Mouse (Mus musculus) stomach, embryonic 14.5 days (tissue): ENCODE results near the gene Cmtm8. TPM values are rescaled to one million over a fixed set of nuclear protein-coding genes. Genes with fewer than 3 reads are reported as not detected.

Source experiments
- ATAC-seq: fragments of 200-750 bp; cut with Nextera tagmentation; 2 replicates; pipeline ENCODE4 v1.8.0; 2017; ENCODE audit warnings: low read depth, moderate TSS enrichment; ENCODE audit not compliant: insufficient number of reproducible peaks, insufficient read depth, low FRiP score
- H3K27ac ChIP-seq: fragments of 300-500 bp; sonication (generic); 2 replicates; pipeline ENCODE4 v1.5.1; 2014; ENCODE audit warnings: mild to moderate bottlenecking, low read length, moderate library complexity, mixed read lengths
- H3K27me3 ChIP-seq: fragments of 300-500 bp; sonication (generic); 2 replicates; pipeline ENCODE4 v1.6.1; 2014; ENCODE audit warnings: low read length, control low read depth, mixed read lengths; ENCODE audit not compliant: control insufficient read depth, insufficient read depth
- H3K36me3 ChIP-seq: fragments of 300-500 bp; sonication (generic); 2 replicates; pipeline ENCODE4 v1.6.1; 2014; ENCODE audit warnings: mild to moderate bottlenecking, control low read depth, low read length, moderate library complexity, mixed read lengths; ENCODE audit not compliant: control insufficient read depth, insufficient read depth
- H3K4me1 ChIP-seq: fragments of 300-500 bp; sonication (generic); 2 replicates; pipeline ENCODE4 v1.6.1; 2014; ENCODE audit warnings: low read length, control low read depth, mixed read lengths; ENCODE audit not compliant: control insufficient read depth, insufficient read depth
- H3K4me2 ChIP-seq: fragments of 300-500 bp; sonication (generic); replicated peaks from 2 replicates; pipeline ENCODE4 v1.6.1; 2014; ENCODE audit warnings: low read depth, low read length, control low read depth
- H3K4me3 ChIP-seq: fragments of 300-500 bp; sonication (generic); 2 replicates; pipeline ENCODE4 v1.5.1; 2014; ENCODE audit warnings: low read depth, low read length, control low read depth
- H3K9ac ChIP-seq: fragments of 300-500 bp; sonication (generic); replicated peaks from 2 replicates; pipeline ENCODE4 v1.6.1; 2014; ENCODE audit warnings: low read depth, mild to moderate bottlenecking, control low read depth, low read length, moderate library complexity, mixed read lengths
- H3K9me3 ChIP-seq: fragments of 300-500 bp; sonication (generic); 2 replicates; pipeline ENCODE4 v1.6.1; 2016; ENCODE audit warnings: low read depth, low read length, control low read depth; ENCODE audit not compliant: control insufficient read depth
- WGBS: fragments of 180-500 bp; shearing (Covaris S2); extraction: QIAGEN DNeasy Blood & Tissue Kit; methylation state at CpG from one replicate; pipeline ENCODE4 v1.1.7; 2014; 5-methylcytosine and 5-hydroxymethylcytosine counted together
- polyA plus RNA-seq: library from polyadenylated mRNA; unstranded; fragments of >200 nt; fragmentation: Nextera tagmentation; extraction: Ambion mirVana; gene quantifications from 2 replicates; pipeline ENCODE4 v1.2.1, GENCODE M21; 2014

The Cmtm8 gene
- polyA plus RNA-seq, 1 experiment from 2014 or later = 54.3 TPM

DNA sequence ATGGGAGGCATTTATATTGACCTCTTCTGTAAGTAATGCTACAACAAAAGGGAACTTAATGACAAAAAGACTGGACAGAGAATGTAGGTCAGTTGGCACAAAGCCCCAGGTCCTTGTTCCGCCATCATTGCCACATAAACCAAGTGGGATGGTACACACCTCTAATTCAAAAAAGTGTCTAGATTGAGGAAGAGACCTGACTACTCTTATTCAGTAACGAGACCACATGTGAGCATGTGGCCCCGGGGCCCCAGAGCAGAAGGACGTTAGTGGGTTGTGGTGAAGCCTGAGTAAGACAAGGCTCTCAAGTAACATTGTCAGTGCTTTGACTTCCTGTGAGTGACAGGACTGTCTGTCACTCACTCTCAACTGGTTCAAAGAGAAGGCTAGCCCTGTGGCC lies 73.7 kb downstream of the Cmtm8 start:
- Histone ChIP-seq H3K9me3 (no peaks in the 10 kb centered on the region), H3K4me2 (no peak overlapping the region), H3K4me3 (no peak overlapping the region), H3K27ac (no peak overlapping the region), H3K4me1 (no peaks in the 10 kb centered on the region), H3K27me3 (no peaks in the 10 kb centered on the region), H3K9ac (no peak overlapping the region), H3K36me3 (no peaks in the 10 kb centered on the region; the same call in 1 of the 2 replicates)
- WGBS = 90% methylated on average over 4 of the region's 4 CpGs
- ATAC-seq = no peak

DNA sequence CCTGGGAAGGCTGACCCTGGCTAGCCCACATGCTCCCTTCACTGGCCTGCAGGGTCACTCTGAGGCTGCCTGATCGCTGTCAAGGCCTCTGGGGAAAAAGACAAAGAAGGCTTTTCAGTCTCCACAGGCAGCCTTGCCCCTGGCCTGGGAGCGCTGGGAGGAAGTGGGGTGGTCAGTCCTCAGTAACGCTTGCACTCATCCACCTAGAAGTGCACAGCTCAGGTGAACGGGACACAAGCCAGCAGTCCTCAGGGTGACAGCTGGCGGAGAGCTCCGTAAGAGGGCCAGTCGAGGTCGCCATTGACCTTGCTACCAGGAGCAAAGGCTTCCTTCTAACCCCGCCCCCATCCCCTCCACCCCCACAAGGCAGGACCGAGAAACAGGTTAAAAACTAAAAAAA lies 75.9 kb downstream of the Cmtm8 start:
- no peak overlapping the region for H3K9ac ChIP-seq
- H3K27me3 ChIP-seq = no peaks in the 10 kb centered on the region
- no peaks in the 10 kb centered on the region; the same call in 1 of the 2 replicates for H3K36me3 ChIP-seq
- ATAC-seq = no peak
- no peak overlapping the region for H3K4me3 ChIP-seq
- WGBS = 60% methylated on average over 10 of the region's 10 CpGs
- H3K27ac ChIP-seq = no peak overlapping the region
- no peak overlapping the region for H3K4me2 ChIP-seq
- no peaks in the 10 kb centered on the region for H3K9me3 ChIP-seq
- no peaks in the 10 kb centered on the region for H3K4me1 ChIP-seq

DNA sequence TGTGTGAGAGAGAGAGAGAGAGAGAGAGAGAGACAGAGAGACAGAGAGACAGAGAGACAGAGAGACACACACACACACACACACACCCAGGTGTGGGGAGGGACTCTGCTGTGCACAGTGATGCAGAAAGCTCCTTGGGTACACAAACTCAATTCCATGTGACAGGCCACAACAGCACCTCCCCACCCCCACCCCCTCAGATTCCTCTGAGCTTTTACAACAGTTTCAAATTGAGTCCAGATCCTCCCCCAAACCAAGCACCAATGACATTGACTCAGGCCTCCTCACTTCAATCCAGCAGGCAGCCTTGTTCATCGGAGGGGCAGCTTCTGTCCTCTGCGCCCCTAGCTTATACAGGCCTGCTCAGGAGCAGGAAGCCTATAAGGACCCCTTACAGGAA lies 76.4 kb downstream of the Cmtm8 start:
- no peak for ATAC-seq
- H3K4me1 ChIP-seq = no peaks in the 10 kb centered on the region
- no peak overlapping the region for H3K4me2 ChIP-seq
- H3K4me3 ChIP-seq = no peak overlapping the region
- H3K9ac ChIP-seq = no peak overlapping the region
- 83% methylated on average over 2 of the region's 2 CpGs for whole genome bisulfite sequencing
- H3K36me3 ChIP-seq = no peaks in the 10 kb centered on the region; the same call in 1 of the 2 replicates
- no peak overlapping the region for H3K27ac ChIP-seq
- H3K9me3 ChIP-seq = no peaks in the 10 kb centered on the region
- H3K27me3 ChIP-seq = no peaks in the 10 kb centered on the region

DNA sequence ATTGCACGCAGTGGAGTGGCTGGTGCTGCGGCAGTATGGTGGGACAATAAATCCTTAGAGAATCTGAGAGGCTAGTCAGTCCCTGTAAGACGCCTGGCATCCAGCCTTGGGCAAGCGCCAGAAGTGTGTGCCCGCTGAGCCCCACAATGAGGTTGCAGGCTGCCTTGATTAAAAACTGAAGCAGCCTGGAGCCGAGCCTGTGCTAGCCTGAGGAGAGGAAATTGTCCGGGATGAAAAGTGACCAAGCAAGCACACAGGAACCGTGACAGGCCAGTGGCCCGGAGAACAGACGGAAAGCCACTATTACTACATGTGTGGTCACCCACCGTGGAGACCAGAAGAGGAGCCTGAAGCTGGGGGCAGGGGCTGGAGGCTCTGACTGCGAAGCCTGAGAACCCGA lies 76.9 kb downstream of the Cmtm8 start:
- Histone ChIP-seq H3K9me3 (no peaks in the 10 kb centered on the region), H3K36me3 (no peaks in the 10 kb centered on the region; the same call in 1 of the 2 replicates), H3K4me2 (no peak overlapping the region), H3K4me3 (no peak overlapping the region), H3K27ac (no peak overlapping the region), H3K27me3 (no peaks in the 10 kb centered on the region), H3K9ac (no peak overlapping the region), H3K4me1 (no peaks in the 10 kb centered on the region)
- ATAC-seq = no peak
- WGBS = 83% methylated on average over 13 of the region's 13 CpGs

DNA sequence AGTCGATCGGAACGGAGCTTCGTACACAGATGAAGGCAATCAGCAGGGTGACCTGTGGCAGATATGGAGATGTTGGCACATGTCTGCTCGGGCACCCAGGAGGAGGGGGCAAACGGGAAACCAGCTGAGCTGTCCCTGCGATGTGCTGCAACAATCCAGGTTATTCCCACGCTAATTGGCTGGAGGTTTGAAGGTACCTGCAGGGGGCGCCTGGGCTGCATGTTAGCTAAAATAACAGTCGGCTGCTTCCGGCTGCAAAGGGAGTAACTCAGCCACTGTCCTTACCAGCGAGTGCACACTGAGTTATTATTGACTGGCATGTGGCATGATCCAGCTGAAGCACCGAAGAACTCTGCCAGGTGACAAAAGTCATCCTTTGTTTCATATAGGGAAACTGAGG lies 80.6 kb downstream of the Cmtm8 start:
- Histone ChIP-seq H3K27me3 (no peaks in the 10 kb centered on the region), H3K4me1 (no peaks in the 10 kb centered on the region), H3K9me3 (no peaks in the 10 kb centered on the region), H3K27ac (no peak overlapping the region), H3K9ac (no peak overlapping the region), H3K4me3 (no peak overlapping the region), H3K4me2 (no peak overlapping the region), H3K36me3 (peaks cover 15% of the 10 kb centered on the region; the same call in 1 of the 2 replicates)
- ATAC-seq = no peak
- WGBS = 64% methylated on average over 13 of the region's 13 CpGs

DNA sequence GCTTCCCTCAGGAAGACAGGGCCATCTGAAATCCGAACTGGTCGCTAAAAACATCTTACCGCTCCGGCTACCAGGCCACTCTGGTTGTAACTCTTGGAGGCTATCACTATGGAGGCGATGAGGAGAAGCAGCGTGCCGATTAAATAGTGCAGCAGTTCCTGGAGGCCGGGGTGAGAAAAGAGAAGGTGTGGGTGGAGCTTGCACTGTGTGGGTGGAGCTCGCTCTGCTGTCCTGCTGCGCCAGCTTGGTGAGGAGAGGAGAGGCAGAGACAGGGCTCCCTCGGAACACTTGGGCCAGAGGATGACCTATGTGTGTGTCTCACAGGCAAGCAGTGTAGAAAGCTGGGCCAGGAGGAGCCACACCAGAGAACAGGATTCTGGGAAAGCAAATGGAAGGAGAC lies 82.1 kb downstream of the Cmtm8 start:
- no peak for ATAC-seq
- H3K9me3 ChIP-seq = no peaks in the 10 kb centered on the region
- H3K27me3 ChIP-seq = no peaks in the 10 kb centered on the region
- H3K4me1 ChIP-seq = no peaks in the 10 kb centered on the region
- H3K4me3 ChIP-seq = no peak overlapping the region
- 67% methylated on average over 11 of the region's 11 CpGs for WGBS
- H3K36me3 ChIP-seq = peaks cover 18% of the 10 kb centered on the region
- no peak overlapping the region for H3K27ac ChIP-seq
- H3K4me2 ChIP-seq = no peak overlapping the region
- H3K9ac ChIP-seq = no peak overlapping the region

DNA sequence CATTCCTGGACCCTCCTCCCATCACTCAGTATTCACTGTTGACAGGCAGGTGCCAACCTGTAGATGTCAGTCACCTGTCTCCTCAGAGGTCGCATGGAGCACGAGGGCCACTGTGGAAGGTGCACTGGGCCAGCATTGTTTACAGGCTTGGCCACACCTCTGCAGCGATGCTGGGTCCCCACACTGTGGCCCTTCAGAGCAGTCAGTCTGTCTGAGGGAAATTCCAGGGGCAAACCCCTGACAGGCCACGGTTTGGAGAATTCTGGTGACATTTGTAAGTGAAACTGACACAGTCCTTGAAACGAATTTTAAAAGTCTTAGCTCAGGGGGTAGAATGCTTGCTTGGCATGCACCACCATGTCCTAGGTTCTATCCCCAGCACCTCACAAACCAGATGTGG lies 83.6 kb downstream of the Cmtm8 start:
- no peaks in the 10 kb centered on the region for H3K9me3 ChIP-seq
- H3K27me3 ChIP-seq = no peaks in the 10 kb centered on the region
- WGBS = 80% methylated on average over 5 of the region's 5 CpGs
- no peak overlapping the region for H3K9ac ChIP-seq
- H3K27ac ChIP-seq = no peak overlapping the region
- H3K4me1 ChIP-seq = no peaks in the 10 kb centered on the region
- no peak for ATAC-seq
- no peak overlapping the region for H3K4me2 ChIP-seq
- H3K36me3 ChIP-seq = peaks cover 21% of the 10 kb centered on the region
- H3K4me3 ChIP-seq = no peak overlapping the region

DNA sequence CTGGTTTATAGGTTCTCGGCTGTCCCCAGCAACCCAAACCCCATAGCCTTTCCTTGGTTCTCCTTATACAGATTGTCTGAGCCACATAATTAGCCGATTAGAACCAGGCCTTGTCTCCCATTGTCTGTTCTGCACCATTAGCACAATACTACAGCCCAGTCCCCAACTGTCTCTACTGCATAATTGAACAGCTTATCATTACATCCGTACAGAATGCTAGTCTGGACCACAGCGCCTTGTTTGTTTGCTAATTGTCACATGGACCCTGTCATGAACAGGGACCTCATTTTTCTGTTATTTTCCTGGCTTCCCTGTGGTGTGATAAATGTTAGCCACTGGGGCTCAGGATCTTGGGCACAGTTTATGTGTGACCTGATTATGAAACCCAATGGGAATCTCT lies 84.1 kb downstream of the Cmtm8 start:
- no peaks in the 10 kb centered on the region for H3K4me1 ChIP-seq
- 89% methylated on average over 4 of the region's 4 CpGs for WGBS
- H3K36me3 ChIP-seq = peaks cover 21% of the 10 kb centered on the region
- H3K9ac ChIP-seq = no peak overlapping the region
- ATAC-seq = no peak
- no peak overlapping the region for H3K4me3 ChIP-seq
- no peaks in the 10 kb centered on the region for H3K9me3 ChIP-seq
- H3K27me3 ChIP-seq = no peaks in the 10 kb centered on the region
- H3K27ac ChIP-seq = no peak overlapping the region
- no peak overlapping the region for H3K4me2 ChIP-seq

DNA sequence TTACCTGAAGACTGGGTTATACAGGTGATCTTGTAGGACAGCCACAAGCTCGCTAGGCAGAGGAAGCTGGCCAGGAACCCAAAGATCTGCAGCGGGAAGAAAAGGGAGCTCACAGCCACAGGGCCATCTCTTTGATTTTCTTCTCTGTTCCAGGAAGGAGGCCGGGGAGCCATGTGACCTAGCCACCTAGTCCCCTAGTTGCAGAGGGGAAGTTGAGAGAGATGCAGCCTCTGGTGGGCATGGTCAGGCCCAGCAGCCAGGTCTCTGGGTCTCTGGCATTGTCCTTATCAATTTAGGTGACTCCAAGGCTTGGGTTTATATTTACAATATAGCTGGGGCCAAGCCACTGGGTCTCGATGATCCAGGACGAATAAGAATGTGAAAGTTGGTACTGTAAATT lies 85.2 kb downstream of the Cmtm8 start:
- H3K4me1 ChIP-seq = no peaks in the 10 kb centered on the region
- H3K36me3 ChIP-seq = peaks cover 21% of the 10 kb centered on the region
- no peaks in the 10 kb centered on the region for H3K9me3 ChIP-seq
- ATAC-seq = no peak
- WGBS = 88% methylated on average over 5 of the region's 5 CpGs
- H3K4me2 ChIP-seq = no peak overlapping the region
- no peak overlapping the region for H3K27ac ChIP-seq
- H3K9ac ChIP-seq = no peak overlapping the region
- H3K4me3 ChIP-seq = no peak overlapping the region
- no peaks in the 10 kb centered on the region for H3K27me3 ChIP-seq
